ENCODE assay signal across 16 mouse cellular contexts in the genomic region with DNA sequence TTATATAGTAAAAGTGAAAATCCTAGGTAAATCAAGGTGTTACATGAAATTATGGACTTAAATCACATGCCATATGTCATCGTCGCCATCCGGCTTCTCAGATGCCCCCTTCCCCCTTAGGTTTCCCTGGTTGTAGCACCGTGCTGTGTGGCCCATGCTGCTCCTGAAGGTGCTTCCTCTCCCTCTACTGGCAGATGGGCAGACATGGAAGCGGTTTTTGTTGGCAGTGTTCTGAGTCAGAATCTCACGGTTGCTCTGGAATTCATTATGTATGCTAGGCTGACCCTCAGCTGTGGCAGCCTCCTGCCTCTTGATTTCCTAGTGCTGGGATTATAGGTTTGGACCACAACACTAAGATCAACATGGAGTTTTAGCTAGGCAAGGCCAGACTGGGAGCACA. TPM values are rescaled to one million over a fixed set of nuclear protein-coding genes. Genes with fewer than 3 reads are reported as not detected.
DNase-seq lines count a peak whose midpoint lies in the region; ATAC-seq and TF ChIP-seq lines count a peak whose summit lies in the region.
"Had no signal": no experiment of that assay in that cellular context is flagged by ENCODE, and none has a peak within 500 bp of the region (broad histone marks: within the 10 kb centered on the region; RNA-seq: fewer than 3 reads in every experiment).

No protein-coding gene starts in this region.

- no peak overlapping the region for H3K9ac ChIP-seq in liver, postnatal 0 days (replicated peaks)
- no peak overlapping the region for H3K9ac ChIP-seq in liver, embryonic 12.5 days
- H3K9ac ChIP-seq in MEL (ENCODE audit: control insufficient read depth, low read depth, low read length, poor library complexity, severe bottlenecking), result no peak overlapping the region
- H3K9ac ChIP-seq in hindbrain, embryonic 12.5 days, result no peak overlapping the region
- H3K9ac ChIP-seq: embryonic facial prominence, embryonic 12.5 days; neural tube, embryonic 15.5 days had no signal

- H3K36me3 ChIP-seq in heart, embryonic 10.5 days, result no peaks in the 10 kb centered on the region
- H3K36me3 ChIP-seq in liver, postnatal 0 days (replicated peaks; ENCODE audit: insufficient read depth, low read length), result no peaks in the 10 kb centered on the region
- H3K36me3 ChIP-seq in liver, embryonic 12.5 days, result no peaks in the 10 kb centered on the region
- H3K36me3 ChIP-seq in MEL (ENCODE audit: control insufficient read depth in 1 of 2, insufficient read depth in 2 of 2, low read length in 2 of 2), result no peaks in the 10 kb centered on the region
- no peaks in the 10 kb centered on the region for H3K36me3 ChIP-seq in hindbrain, embryonic 12.5 days
- H3K36me3 ChIP-seq: embryonic facial prominence, embryonic 12.5 days; forebrain, embryonic 10.5 days; neural tube, embryonic 15.5 days had no signal

- no peak for TF ChIP-seq POLR2A in MEL (IDR thresholded peaks at IDR 0.05; ENCODE audit: control insufficient read depth in 1 of 2, insufficient read depth in 1 of 2, low read depth in 1 of 2, low read length in 2 of 2, poor library complexity in 1 of 2)

- no peaks in the 10 kb centered on the region for H3K27me3 ChIP-seq in heart, embryonic 10.5 days (ENCODE audit: insufficient read depth, poor library complexity, severe bottlenecking)
- no peaks in the 10 kb centered on the region for H3K27me3 ChIP-seq in liver, postnatal 0 days (ENCODE audit: insufficient read depth, low read length)
- no peaks in the 10 kb centered on the region for H3K27me3 ChIP-seq in liver, embryonic 12.5 days (replicated peaks)
- no peaks in the 10 kb centered on the region; a peak in 1 of 4 replicates for H3K27me3 ChIP-seq in MEL (ENCODE audit: control insufficient read depth in 1 of 2, insufficient read depth in 2 of 2, low read length in 2 of 2)
- H3K27me3 ChIP-seq in hindbrain, embryonic 12.5 days, result no peaks in the 10 kb centered on the region
- H3K27me3 ChIP-seq: embryonic facial prominence, embryonic 12.5 days; neural tube, embryonic 15.5 days had no signal

- H3K4me3 ChIP-seq in heart, embryonic 10.5 days, result no peak overlapping the region
- no peak overlapping the region for H3K4me3 ChIP-seq in liver, postnatal 0 days (ENCODE audit: low read depth, low read length)
- no peak overlapping the region for H3K4me3 ChIP-seq in liver, embryonic 12.5 days
- H3K4me3 ChIP-seq in MEL (ENCODE audit: control insufficient read depth in 1 of 2, insufficient read depth in 1 of 2, low read depth in 2 of 2, low read length in 2 of 2), result no peak overlapping the region
- H3K4me3 ChIP-seq in hindbrain, embryonic 12.5 days, result no peak overlapping the region
- H3K4me3 ChIP-seq: embryonic facial prominence, embryonic 12.5 days; forebrain, embryonic 10.5 days; neural tube, embryonic 15.5 days had no signal

- H3K4me1 ChIP-seq in heart, embryonic 10.5 days, result no peaks in the 10 kb centered on the region
- H3K4me1 ChIP-seq in liver, postnatal 0 days (ENCODE audit: insufficient read depth), result no peaks in the 10 kb centered on the region
- H3K4me1 ChIP-seq in liver, embryonic 12.5 days, result no peaks in the 10 kb centered on the region
- no peaks in the 10 kb centered on the region for H3K4me1 ChIP-seq in MEL (ENCODE audit: control insufficient read depth in 1 of 2, insufficient read depth in 2 of 2, low read length in 2 of 2)
- no peaks in the 10 kb centered on the region for H3K4me1 ChIP-seq in hindbrain, embryonic 12.5 days
- H3K4me1 ChIP-seq: embryonic facial prominence, embryonic 12.5 days; neural tube, embryonic 15.5 days had no signal

- no peak overlapping the region for H3K27ac ChIP-seq in heart, embryonic 10.5 days
- H3K27ac ChIP-seq in liver, postnatal 0 days (ENCODE audit: low read depth), result no peak overlapping the region
- H3K27ac ChIP-seq in liver, embryonic 12.5 days, result no peak overlapping the region
- H3K27ac ChIP-seq in MEL (ENCODE audit: control insufficient read depth, low read depth, low read length), result no peak overlapping the region
- H3K27ac ChIP-seq in hindbrain, embryonic 12.5 days, result no peak overlapping the region
- H3K27ac ChIP-seq: embryonic facial prominence, embryonic 12.5 days; forebrain, embryonic 10.5 days; macrophage; neural tube, embryonic 15.5 days had no signal

- TF ChIP-seq CTCF in liver, postnatal 0 days (IDR thresholded peaks at IDR 0.05; ENCODE audit: low read depth), result peak; percentile 28
- peak in 1 of 3 experiments; percentile 11; a peak in 1 of 6 replicates for TF ChIP-seq CTCF in MEL (IDR thresholded peaks at IDR 0.05 in 2 of 3, conservative IDR thresholded peaks at IDR 0.05 in 1 of 3; ENCODE audit: control insufficient read depth in 1 of 3, insufficient read depth in 1 of 3, low read depth in 2 of 3, low read length in 3 of 3, poor library complexity in 1 of 3, severe bottlenecking in 1 of 3)

- 59% methylated on average over 6 of the region's 6 CpGs for WGBS in heart, embryonic 10.5 days
- 67% methylated on average over 6 of the region's 6 CpGs for WGBS in liver, postnatal 0 days (ENCODE audit: insufficient replicate concordance)
- 54% methylated on average over 6 of the region's 6 CpGs for WGBS in liver, embryonic 12.5 days (ENCODE audit: insufficient replicate concordance)
- 54% methylated on average over 6 of the region's 6 CpGs for WGBS in hindbrain, embryonic 12.5 days

- peak; percentile 2; the same call in 1 of the 2 replicates for TF ChIP-seq RAD21 in MEL (IDR thresholded peaks at IDR 0.05; ENCODE audit: low read depth, low read length)

- no peak for ATAC-seq in liver, postnatal 0 days
- ATAC-seq in liver, embryonic 12.5 days, result no peak
- ATAC-seq in megakaryocyte-erythroid progenitor cell, adult 5-6 weeks (replicated peaks; ENCODE audit: low FRiP score, low TSS enrichment, poor library complexity, severe bottlenecking), result 0 out of 2 replicates have a peak, but pooled peaks have one; percentile 29
- no peak for ATAC-seq in hindbrain, embryonic 12.5 days (ENCODE audit: low FRiP score)
- ATAC-seq: CD4-positive, CD25-positive, alpha-beta regulatory T cell, adult 4 months had no signal

- no peak for TF ChIP-seq EP300 in liver, postnatal 0 days (IDR thresholded peaks at IDR 0.05; ENCODE audit: low read depth)
- no peak for TF ChIP-seq EP300 in MEL (IDR thresholded peaks at IDR 0.05; ENCODE audit: low read depth in 1 of 2, low read length in 2 of 2)

- H3K4me2 ChIP-seq in liver, postnatal 0 days (ENCODE audit: low read depth, low read length), result no peak overlapping the region
- no peak overlapping the region for H3K4me2 ChIP-seq in liver, embryonic 12.5 days
- no peak overlapping the region for H3K4me2 ChIP-seq in hindbrain, embryonic 12.5 days (replicated peaks)
- H3K4me2 ChIP-seq: embryonic facial prominence, embryonic 12.5 days; neural tube, embryonic 15.5 days had no signal

- DNase-seq in heart, embryonic 10.5 days (ENCODE audit: low spot score), result peak; percentile 71
- no peak for DNase-seq in heart, adult 8-10 months (ENCODE audit: low spot score)
- DNase-seq in liver, postnatal 0 days, result peak; percentile 8
- DNase-seq in MEL (ENCODE audit: low read depth, low spot score), result no peak
- DNase-seq in right cerebral cortex, postnatal 10 days (ENCODE audit: low spot score in 2 of 2), result no peak
- DNase-seq: cerebellum, postnatal 36 days; heart, postnatal 14 days; kidney, adult 11 months had no signal

- H3K79me2 ChIP-seq in MEL (ENCODE audit: control insufficient read depth, insufficient read depth, low read length, poor library complexity), result no peaks in the 10 kb centered on the region

- H3K9me3 ChIP-seq in heart, embryonic 10.5 days, result no peaks in the 10 kb centered on the region
- H3K9me3 ChIP-seq in liver, postnatal 0 days (ENCODE audit: low read length), result no peaks in the 10 kb centered on the region
- H3K9me3 ChIP-seq in liver, embryonic 12.5 days (replicated peaks), result no peaks in the 10 kb centered on the region
- no peaks in the 10 kb centered on the region for H3K9me3 ChIP-seq in MEL (replicated peaks; ENCODE audit: insufficient read depth, low read length)
- H3K9me3 ChIP-seq in hindbrain, embryonic 12.5 days (replicated peaks), result no peaks in the 10 kb centered on the region
- H3K9me3 ChIP-seq: embryonic facial prominence, embryonic 12.5 days; forebrain, embryonic 10.5 days; neural tube, embryonic 15.5 days had no signal

TF ChIP-seq in MEL, 35 proteins besides CTCF, POLR2A, EP300 and RAD21 (continues in another document):
- no peak for TF ChIP-seq TBP (IDR thresholded peaks at IDR 0.05; ENCODE audit: low read depth, low read length)
- TF ChIP-seq USF1 (IDR thresholded peaks at IDR 0.05; ENCODE audit: low read depth, low read length), result no peak
- TF ChIP-seq MXI1 (IDR thresholded peaks at IDR 0.05; ENCODE audit: low read depth, low read length), result no peak
- no peak for TF ChIP-seq ZKSCAN1 (IDR thresholded peaks at IDR 0.05; ENCODE audit: low read depth, low read length)
- TF ChIP-seq GABPA (IDR thresholded peaks at IDR 0.05; ENCODE audit: low read depth, low read length), result no peak
- TF ChIP-seq CHD2 (IDR thresholded peaks at IDR 0.05; ENCODE audit: low read length), result no peak

RNA-seq across cellular contexts. Expression of a gene that starts 40.5 kb away (rescaled TPM):
- polyA plus RNA-seq in heart, embryonic 10.5 days (2016; fragmentation: Nextera tagmentation; extraction: Ambion mirVana), result 0.07 and 0.24 TPM in 2 replicates
- under 1 TPM in 3 of 4 experiments, not detected in 1; 0.11 to 0.26 (median 0.25) TPM for total RNA-seq in heart, adult 8-10 months (2022)
- 0.17 and 0.34 TPM in 2 replicates for polyA plus RNA-seq in liver, postnatal 0 days (2015; fragmentation: Nextera tagmentation; extraction: Ambion mirVana)
- 0.10 and 0.32 TPM in 2 replicates for polyA plus RNA-seq in liver, embryonic 12.5 days (2016; fragmentation: Nextera tagmentation; extraction: Ambion mirVana)
- total RNA-seq in MEL (2012; rRNA removed), result 0.36 and 0.42 TPM in 2 replicates
- polyA plus RNA-seq in MEL (2012; ENCODE audit: insufficient read depth in 1 of 2, insufficient read length in 2 of 2, low read depth in 1 of 2, low replicate concordance in 2 of 2, missing spikeins in 1 of 2), result under 1 TPM in 1 of 2 experiments, not detected in 1; 0.71 TPM
- 1.3 TPM in 1 of 2 replicates, not detected in the other for total RNA-seq in megakaryocyte-erythroid progenitor cell, adult 5-6 weeks (2014; fragmentation: Nextera tagmentation)
- 0.72 TPM in 1 of 2 replicates, not detected in the other for total RNA-seq in megakaryocyte-erythroid progenitor cell, adult 5-6 weeks (2017)
- 3.9 and 4.3 TPM in 2 replicates for polyA plus RNA-seq in hindbrain, embryonic 12.5 days (2016; fragmentation: Nextera tagmentation; extraction: Ambion mirVana)

RNA-seq across cellular contexts. Expression of a gene that starts 56.9 kb away (rescaled TPM):
- polyA plus RNA-seq in heart, embryonic 10.5 days (2016; fragmentation: Nextera tagmentation; extraction: Ambion mirVana), result 2.5 and 3.2 TPM in 2 replicates
- total RNA-seq in heart, adult 8-10 months (2022), result 10 to 100 TPM; 10.6 to 13.2 (median 12.2) TPM
- 1.4 TPM in 2 replicates for polyA plus RNA-seq in liver, postnatal 0 days (2015; fragmentation: Nextera tagmentation; extraction: Ambion mirVana)
- polyA plus RNA-seq in liver, embryonic 12.5 days (2016; fragmentation: Nextera tagmentation; extraction: Ambion mirVana), result 2.6 and 2.9 TPM in 2 replicates
- total RNA-seq in MEL (2012; rRNA removed), result 4.6 and 6.7 TPM in 2 replicates
- polyA plus RNA-seq in MEL (2012; ENCODE audit: insufficient read depth in 1 of 2, insufficient read length in 2 of 2, low read depth in 1 of 2, low replicate concordance in 2 of 2, missing spikeins in 1 of 2), result 10 to 100 TPM; 12.1 to 20.3 TPM
- total RNA-seq in megakaryocyte-erythroid progenitor cell, adult 5-6 weeks (2014; fragmentation: Nextera tagmentation), result 25.0 and 31.3 TPM in 2 replicates
- total RNA-seq in megakaryocyte-erythroid progenitor cell, adult 5-6 weeks (2017), result 16.2 and 17.4 TPM in 2 replicates
- 9.7 and 10.2 TPM in 2 replicates for polyA plus RNA-seq in hindbrain, embryonic 12.5 days (2016; fragmentation: Nextera tagmentation; extraction: Ambion mirVana)

Comparison
In these comparisons a context has a peak if more than half of its experiments do, and no peak if none do; other contexts are left out.
1. DNase-seq: peak in heart, embryonic 10.5 days (single experiment) and liver, postnatal 0 days (single experiment); none in heart, adult 8-10 months (single experiment), MEL (single experiment) and right cerebral cortex, postnatal 10 days (0 of 2).